Mouse (Mus musculus) embryonic facial prominence, embryonic 12.5 days (tissue): ENCODE results near the gene Pfkm. TPM values are rescaled to one million over a fixed set of nuclear protein-coding genes. Genes with fewer than 3 reads are reported as not detected.

Experiments
- ATAC-seq: fragments of 200-750 bp; cut with Nextera tagmentation; 2 replicates; pipeline ENCODE4 v1.8.0; 2017; ENCODE audit not compliant: insufficient number of reproducible peaks, insufficient read depth, low FRiP score, low TSS enrichment
- H3K27ac ChIP-seq: fragments of 300-500 bp; sonication (generic); 2 replicates; pipeline ENCODE4 v1.5.1; 2016; ENCODE audit warnings: mild to moderate bottlenecking
- H3K27me3 ChIP-seq: fragments of 300-500 bp; sonication (generic); 2 replicates; pipeline ENCODE4 v1.6.1; 2016; ENCODE audit warnings: mild to moderate bottlenecking, moderate library complexity
- H3K36me3 ChIP-seq: fragments of 300-500 bp; sonication (generic); 2 replicates; pipeline ENCODE4 v1.6.1; 2016; ENCODE audit warnings: mild to moderate bottlenecking
- H3K4me1 ChIP-seq: fragments of 300-500 bp; sonication (generic); 2 replicates; pipeline ENCODE4 v1.6.1; 2016
- H3K4me2 ChIP-seq: fragments of 300-500 bp; sonication (generic); replicated peaks from 2 replicates; pipeline ENCODE4 v1.6.1; 2016; ENCODE audit warnings: mild to moderate bottlenecking, moderate library complexity
- H3K4me3 ChIP-seq: fragments of 300-500 bp; sonication (generic); 2 replicates; pipeline ENCODE4 v1.5.1; 2016; ENCODE audit warnings: mild to moderate bottlenecking
- H3K9ac ChIP-seq: fragments of 300-500 bp; sonication (generic); 2 replicates; pipeline ENCODE4 v1.6.1; 2016; ENCODE audit warnings: mild to moderate bottlenecking, moderate library complexity
- H3K9me3 ChIP-seq: fragments of 300-500 bp; sonication (generic); 2 replicates; pipeline ENCODE4 v1.6.1; 2016; ENCODE audit warnings: mild to moderate bottlenecking, moderate library complexity
- WGBS: fragments of 180-500 bp; shearing (Covaris S2); methylation state at CpG from one replicate; pipeline ENCODE4 v1.1.7; 2016; 5-methylcytosine and 5-hydroxymethylcytosine counted together
- polyA plus RNA-seq: library from polyadenylated mRNA; unstranded; fragments of >200 nt; fragmentation: Nextera tagmentation; extraction: Ambion mirVana; gene quantifications from 2 replicates; pipeline ENCODE4 v1.2.1, GENCODE M21; 2016

Gene Pfkm
- polyA plus RNA-seq, 1 experiment from 2014 or later: 50.5 TPM

DNA sequence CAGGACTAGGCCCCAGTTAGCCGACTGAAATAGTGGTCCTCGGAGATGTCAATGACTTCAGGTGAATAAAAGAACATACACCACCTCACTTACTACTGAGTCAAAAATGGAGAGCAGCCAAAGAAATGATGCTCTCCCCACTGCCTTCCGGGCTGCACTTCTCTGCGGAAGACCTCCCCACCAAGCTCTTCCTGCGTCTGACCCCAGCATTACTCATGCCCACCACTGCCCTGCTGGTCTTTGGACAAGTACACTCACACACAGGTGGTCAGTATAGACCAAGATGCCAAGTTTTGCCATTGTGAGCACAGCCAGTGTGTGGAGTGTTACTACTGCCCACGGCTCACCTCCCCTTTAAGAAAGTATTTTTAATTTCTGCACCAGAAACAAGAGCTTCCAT lies 10.0 kb downstream of the Pfkm start:
- peaks cover 2% of the 10 kb centered on the region; the same call in 1 of the 2 replicates for H3K4me1 ChIP-seq
- H3K4me2 ChIP-seq: no peak overlapping the region
- H3K27ac ChIP-seq: no peak overlapping the region
- H3K36me3 ChIP-seq: no peaks in the 10 kb centered on the region
- no peak overlapping the region for H3K9ac ChIP-seq
- H3K9me3 ChIP-seq: no peaks in the 10 kb centered on the region
- WGBS: 88% methylated on average over 6 of the region's 6 CpGs
- no peaks in the 10 kb centered on the region for H3K27me3 ChIP-seq
- no peak for ATAC-seq
- H3K4me3 ChIP-seq: no peak overlapping the region

DNA sequence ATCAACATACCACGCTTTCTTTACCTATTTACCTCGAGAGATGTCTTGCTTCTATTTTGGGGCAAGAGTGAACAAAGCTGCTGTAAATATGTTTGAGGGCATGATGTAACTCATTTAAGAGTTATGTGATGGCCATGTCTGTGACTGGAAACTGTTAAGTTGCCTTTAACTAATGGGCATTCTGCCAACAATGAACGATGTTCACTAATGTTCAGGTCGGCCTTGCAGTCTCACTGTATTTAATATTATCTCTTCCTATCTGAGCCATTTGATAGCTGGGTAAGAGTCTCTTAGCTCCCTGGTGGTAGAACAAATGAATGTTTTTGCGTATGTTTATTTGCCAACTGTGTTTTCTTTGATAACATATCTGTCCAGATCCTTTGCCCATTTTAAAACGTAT lies 14.1 kb downstream of the Pfkm start:
- H3K36me3 ChIP-seq: no peaks in the 10 kb centered on the region
- H3K4me1 ChIP-seq: peaks cover 20% of the 10 kb centered on the region
- no peaks in the 10 kb centered on the region for H3K27me3 ChIP-seq
- 87% methylated on average over 6 of the region's 6 CpGs for WGBS
- H3K9ac ChIP-seq: no peak overlapping the region
- no peak overlapping the region for H3K27ac ChIP-seq
- H3K4me2 ChIP-seq: no peak overlapping the region
- H3K9me3 ChIP-seq: no peaks in the 10 kb centered on the region
- H3K4me3 ChIP-seq: no peak overlapping the region
- ATAC-seq: no peak

DNA sequence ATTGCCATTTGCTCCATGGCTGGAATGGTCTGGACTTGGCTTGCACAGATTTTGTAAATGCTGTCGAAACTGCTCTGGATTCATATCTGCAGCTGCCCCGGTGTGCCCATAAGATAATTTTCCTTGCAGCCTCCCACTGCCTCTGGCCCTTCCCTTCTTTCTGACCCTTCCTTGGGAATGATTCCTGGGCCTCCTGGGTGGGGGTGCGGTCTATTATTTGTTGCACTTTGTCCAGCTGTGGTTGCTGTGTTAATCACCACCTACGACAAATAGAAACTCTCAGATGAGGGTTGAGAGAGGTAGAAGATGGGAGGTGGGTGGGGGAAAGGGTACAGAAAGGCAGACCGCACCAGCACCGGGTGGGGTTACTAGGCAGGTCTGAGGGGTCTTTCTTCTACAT lies 14.8 kb downstream of the Pfkm start:
- 88% methylated on average over 6 of the region's 6 CpGs for WGBS

DNA sequence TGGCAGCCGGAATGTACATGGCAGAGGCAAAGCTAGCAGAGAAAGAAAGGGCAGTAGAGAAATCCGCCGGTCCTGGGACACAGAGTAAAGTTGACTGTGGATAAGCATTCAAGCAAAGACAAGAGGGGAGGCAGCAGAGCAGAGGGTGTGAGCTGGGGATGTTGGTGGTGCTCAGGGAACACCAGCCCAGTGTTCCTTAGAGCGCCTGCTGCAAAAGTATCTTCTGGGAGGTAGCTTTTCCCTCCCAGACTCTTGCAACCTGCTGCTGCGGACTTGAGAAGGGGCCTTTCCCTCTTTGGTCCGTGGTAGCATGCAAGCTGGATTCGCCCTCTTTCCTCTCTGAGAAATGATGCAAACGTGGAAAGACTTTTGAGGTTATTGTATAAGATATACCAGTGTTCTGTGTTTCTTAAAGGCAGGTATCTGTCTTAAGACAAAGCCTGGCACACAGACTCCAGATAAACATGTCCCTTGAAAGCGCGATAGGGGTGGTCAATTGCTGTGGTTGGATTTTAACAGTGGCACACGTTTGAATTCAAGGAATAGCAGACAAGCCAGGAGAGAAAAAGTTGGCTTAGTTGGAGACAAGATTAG lies 15.4 kb downstream of the Pfkm start:
- H3K4me2 ChIP-seq: peak overlapping the region; percentile 76
- WGBS: 32% methylated on average over 11 of the region's 11 CpGs

More for the DNA sequence above, 14.8 kb downstream of the Pfkm start:
- peaks cover 20% of the 10 kb centered on the region for H3K4me1 ChIP-seq
- ATAC-seq: no peak
- no peak overlapping the region for H3K9ac ChIP-seq
- H3K9me3 ChIP-seq: no peaks in the 10 kb centered on the region
- H3K27me3 ChIP-seq: no peaks in the 10 kb centered on the region
- no peak overlapping the region for H3K4me2 ChIP-seq
- peaks cover 6% of the 10 kb centered on the region; the same call in 1 of the 2 replicates for H3K36me3 ChIP-seq
- H3K27ac ChIP-seq: no peak overlapping the region
- H3K4me3 ChIP-seq: no peak overlapping the region

DNA sequence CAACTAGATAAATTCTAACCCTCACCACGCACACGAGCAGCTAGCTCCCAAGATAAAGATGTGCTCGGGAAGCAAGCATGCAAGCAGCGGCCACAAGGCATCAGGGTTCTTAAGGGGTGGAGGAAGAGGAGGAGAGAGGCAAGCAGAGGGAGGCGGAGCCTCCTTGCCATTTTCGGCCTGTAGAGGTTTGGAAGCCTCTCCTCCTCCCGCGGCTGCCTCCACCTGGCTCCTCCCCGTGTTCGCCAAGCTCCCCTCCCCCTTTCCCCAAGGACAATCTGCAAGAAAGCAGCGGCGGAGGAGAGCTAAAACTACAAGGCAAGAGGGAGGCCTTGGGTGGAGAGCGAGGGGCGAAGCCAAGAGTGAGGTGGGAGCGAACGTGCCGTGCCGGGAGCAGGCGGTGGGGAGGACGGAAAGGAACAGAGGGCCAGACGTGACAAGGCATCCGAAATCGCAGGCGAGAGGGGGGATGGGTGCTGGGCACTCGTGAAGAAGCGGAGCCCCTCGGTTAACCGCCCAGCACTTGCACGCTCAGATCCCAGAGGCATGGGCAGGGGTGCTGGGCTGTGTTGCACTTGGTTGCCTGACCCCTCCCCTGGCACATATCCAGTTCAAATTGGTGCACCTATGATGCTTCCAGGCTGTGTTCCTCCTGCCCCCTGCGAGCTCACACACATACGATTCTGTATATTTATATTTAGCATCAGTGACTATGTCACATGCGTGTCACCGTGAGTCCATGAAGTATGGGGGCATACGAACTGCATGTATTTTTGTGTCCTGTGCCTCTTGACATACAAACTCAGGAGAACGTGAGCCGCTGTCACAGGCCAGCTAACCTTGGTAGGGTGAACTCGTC lies 16.1 kb downstream of the Pfkm start:
- Histone ChIP-seq H3K36me3 (peaks cover 12% of the 10 kb centered on the region), H3K4me2 (peak overlapping the region; percentile 76), H3K4me3 (peak overlapping the region; percentile 62), H3K9me3 (no peaks in the 10 kb centered on the region), H3K9ac (peak overlapping the region; percentile 79), H3K27me3 (no peaks in the 10 kb centered on the region), H3K4me1 (peaks cover 20% of the 10 kb centered on the region), H3K27ac (peak overlapping the region; percentile 85)
- WGBS: 5% methylated on average over 35 of the region's 37 CpGs
- ATAC-seq: peak; percentile 92

More for the DNA sequence above, 15.4 kb downstream of the Pfkm start:
- ATAC-seq: no peak
- Histone ChIP-seq H3K36me3 (peaks cover 11% of the 10 kb centered on the region), H3K9ac (peak overlapping the region; percentile 79; the same call in 1 of the 2 replicates), H3K9me3 (no peaks in the 10 kb centered on the region), H3K4me1 (peaks cover 20% of the 10 kb centered on the region), H3K4me3 (peak overlapping the region; percentile 62), H3K27me3 (no peaks in the 10 kb centered on the region), H3K27ac (peak overlapping the region; percentile 85; the same call in 1 of the 2 replicates)

DNA sequence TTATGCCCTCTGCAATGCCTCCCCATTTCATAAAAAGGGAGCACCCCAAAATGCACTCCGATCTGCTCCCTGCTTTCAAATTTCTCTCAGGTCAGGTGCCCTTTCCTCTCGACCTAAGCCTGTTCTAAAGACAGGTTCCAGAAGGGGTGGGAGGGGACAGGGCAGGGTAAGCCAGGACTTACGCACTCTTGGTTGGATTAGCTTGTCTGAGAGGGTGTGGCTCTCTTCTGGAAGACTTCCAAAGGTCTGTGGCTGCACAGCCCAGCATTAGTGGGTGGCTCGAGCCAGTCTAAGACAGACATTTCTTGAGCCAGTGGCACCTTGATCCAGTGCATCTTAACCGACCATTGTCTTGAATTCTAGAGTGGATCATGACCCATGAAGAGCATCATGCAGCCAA lies 19.4 kb downstream of the Pfkm start:
- WGBS: 76% methylated on average over 5 of the region's 5 CpGs
- Histone ChIP-seq H3K4me1 (peaks cover 20% of the 10 kb centered on the region), H3K36me3 (peaks cover 34% of the 10 kb centered on the region), H3K27me3 (no peaks in the 10 kb centered on the region), H3K27ac (no peak overlapping the region), H3K9ac (no peak overlapping the region), H3K9me3 (no peaks in the 10 kb centered on the region), H3K4me2 (no peak overlapping the region), H3K4me3 (no peak overlapping the region)
- no peak for ATAC-seq

DNA sequence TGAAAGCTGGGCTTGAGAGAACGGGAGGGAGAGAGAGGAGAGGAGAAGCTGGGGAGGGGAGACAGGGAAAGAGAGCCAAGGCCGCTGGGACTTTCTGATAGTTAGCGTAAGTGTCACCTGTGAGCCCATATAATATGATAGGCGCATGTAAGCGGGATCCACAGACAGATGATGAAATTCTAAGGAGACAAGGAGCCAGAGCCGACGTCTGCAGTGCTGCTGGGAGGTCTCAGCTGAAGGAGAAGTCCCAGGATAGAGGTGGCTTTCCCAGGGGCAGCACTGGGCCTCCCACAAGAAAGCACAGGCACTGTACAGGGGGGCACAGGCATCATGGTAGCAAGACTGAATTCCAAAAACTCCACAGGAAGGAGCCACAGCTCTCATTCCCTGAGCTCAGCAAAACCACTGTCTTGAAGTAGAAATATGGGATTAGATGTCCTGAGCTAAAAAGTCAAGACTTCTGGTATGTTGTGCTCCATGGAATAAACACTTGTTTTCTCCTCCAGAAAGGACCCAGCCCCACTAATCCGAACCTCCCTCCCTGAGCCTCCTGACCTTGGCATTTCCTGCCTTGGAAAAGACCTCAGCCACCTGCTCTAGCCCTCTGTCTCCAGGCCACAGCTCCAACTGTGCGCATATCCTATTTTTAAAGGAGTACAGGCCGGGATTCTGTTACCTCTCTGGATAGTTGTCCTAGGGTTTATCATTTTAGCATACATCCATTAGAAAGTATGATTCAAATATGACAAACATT lies 21.9 kb downstream of the Pfkm start:
- Histone ChIP-seq H3K9me3 (no peaks in the 10 kb centered on the region), H3K27ac (no peak overlapping the region), H3K27me3 (no peaks in the 10 kb centered on the region), H3K4me2 (no peak overlapping the region), H3K36me3 (peaks cover 51% of the 10 kb centered on the region), H3K4me1 (peaks cover 6% of the 10 kb centered on the region), H3K9ac (no peak overlapping the region), H3K4me3 (no peak overlapping the region)
- WGBS: 78% methylated on average over 10 of the region's 10 CpGs
- no peak for ATAC-seq

DNA sequence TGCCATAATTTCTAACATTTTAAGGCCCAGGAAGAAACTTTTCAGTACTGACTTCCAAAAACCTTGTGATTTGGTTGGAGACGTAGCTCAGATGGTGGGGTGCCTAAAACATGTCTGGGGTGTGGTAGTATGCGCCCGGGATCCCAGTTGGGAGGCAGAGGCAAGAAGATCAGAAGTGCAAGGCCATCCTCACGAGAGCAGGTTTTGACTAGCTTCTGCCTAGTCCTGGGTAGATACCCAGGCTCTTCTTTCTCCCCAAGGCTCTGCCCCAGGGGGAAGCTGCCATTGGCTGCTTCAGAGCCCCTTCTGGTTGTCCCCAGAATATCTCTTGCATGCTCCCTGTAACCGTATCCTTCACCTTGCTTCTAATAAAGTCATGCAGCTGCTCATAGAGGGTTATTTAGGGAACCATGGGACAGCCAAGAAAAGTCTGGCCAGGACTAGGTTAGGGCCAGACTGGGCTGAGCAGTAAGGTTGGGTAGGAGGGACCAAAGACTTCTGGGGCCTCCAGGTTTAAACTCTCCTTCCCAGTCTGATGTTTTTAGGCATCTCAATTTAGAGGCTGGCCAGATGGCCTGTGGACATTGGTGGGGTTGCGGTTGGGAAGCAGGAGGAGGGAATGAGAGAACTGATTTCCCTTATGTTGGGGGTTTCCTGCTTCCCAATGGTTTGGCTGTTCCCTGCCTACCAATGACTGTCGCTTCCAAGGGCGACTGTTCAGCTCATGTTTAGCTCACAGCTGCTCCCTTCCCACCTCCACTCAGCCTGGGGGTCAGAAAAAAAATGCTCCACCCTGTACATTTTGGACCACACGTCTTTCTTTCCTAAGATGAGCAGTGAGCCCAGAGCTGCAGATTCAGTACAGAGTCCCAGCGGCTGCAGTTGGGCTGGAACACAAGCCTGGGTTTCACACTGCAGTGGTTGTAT lies 22.7 kb downstream of the Pfkm start:
- Histone ChIP-seq H3K9ac (no peak overlapping the region), H3K4me2 (no peak overlapping the region), H3K36me3 (peaks cover 57% of the 10 kb centered on the region), H3K9me3 (no peaks in the 10 kb centered on the region), H3K27me3 (no peaks in the 10 kb centered on the region), H3K27ac (no peak overlapping the region), H3K4me1 (peaks cover 2% of the 10 kb centered on the region; the same call in 1 of the 2 replicates), H3K4me3 (no peak overlapping the region)
- no peak for ATAC-seq
- WGBS: 80% methylated on average over 10 of the region's 10 CpGs

DNA sequence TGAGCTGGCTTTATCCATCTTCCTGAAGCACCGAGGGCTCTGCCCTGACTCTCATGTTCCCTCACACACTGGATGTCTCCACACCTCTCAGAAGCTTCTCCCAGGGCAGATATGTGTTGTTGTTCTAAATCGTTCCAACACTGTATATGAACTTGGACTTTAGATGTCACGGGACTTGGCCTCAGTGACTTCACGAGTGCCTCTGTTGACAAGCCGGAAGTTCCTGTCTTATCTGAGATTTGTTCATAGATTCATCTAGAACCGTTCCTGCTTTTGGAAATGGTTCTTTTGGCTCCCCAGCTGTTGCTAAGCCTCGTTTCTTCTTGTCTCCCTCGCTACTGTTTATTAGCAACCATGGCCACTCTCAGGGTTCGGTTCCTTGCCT lies 23.4 kb downstream of the Pfkm start:
- 94% methylated on average over 9 of the region's 9 CpGs for WGBS
- no peak for ATAC-seq
- Histone ChIP-seq H3K4me3 (no peak overlapping the region), H3K36me3 (peaks cover 64% of the 10 kb centered on the region), H3K9me3 (no peaks in the 10 kb centered on the region), H3K4me1 (no peaks in the 10 kb centered on the region), H3K4me2 (no peak overlapping the region), H3K27ac (no peak overlapping the region), H3K9ac (no peak overlapping the region), H3K27me3 (no peaks in the 10 kb centered on the region)

DNA sequence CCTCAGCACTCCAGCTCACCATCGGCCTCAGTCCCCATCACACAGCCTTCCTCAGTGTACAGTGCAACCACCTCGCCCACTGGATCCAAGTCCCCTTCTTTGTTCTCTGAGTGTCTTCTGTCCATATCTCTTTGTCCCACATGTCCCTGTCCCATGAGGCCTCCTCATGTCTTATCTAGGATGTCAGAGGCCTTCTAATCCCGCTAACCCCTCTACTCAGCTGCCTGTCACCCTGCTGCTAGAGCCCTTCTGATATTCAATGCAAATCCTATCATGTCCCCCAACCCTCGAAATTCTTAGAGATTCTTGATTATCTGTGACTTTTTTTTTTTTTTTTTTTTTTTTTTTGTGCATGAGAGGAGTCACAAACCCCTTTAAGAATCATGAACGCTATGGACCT lies 23.9 kb downstream of the Pfkm start:
- peaks cover 69% of the 10 kb centered on the region for H3K36me3 ChIP-seq
- no peak overlapping the region for H3K4me3 ChIP-seq
- H3K4me1 ChIP-seq: no peaks in the 10 kb centered on the region
- no peak overlapping the region for H3K9ac ChIP-seq
- H3K4me2 ChIP-seq: no peak overlapping the region
- no peaks in the 10 kb centered on the region for H3K27me3 ChIP-seq
- H3K9me3 ChIP-seq: no peaks in the 10 kb centered on the region
- ATAC-seq: no peak
- 89% methylated on average over 5 of the region's 5 CpGs for WGBS
- no peak overlapping the region for H3K27ac ChIP-seq

DNA sequence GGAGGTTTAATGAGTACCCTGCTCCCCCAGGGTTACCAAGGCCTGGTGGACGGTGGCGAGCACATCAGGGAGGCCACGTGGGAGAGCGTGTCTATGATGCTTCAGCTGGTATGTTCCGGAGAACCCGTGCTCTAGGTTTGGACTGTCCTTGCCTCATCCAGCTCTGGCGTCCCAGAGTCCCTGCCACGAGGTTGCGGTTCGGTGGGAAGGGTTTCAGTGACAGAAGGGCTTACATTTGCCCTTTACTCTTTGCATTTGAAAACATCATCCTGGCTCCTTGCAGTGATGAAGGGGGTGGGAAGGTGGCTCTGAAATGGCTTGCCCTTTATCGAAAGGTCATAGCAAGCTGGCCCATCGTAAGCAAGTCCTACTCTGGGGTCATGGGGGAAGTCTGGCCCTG lies 27.0 kb downstream of the Pfkm start:
- H3K9ac ChIP-seq: no peak overlapping the region
- no peak overlapping the region for H3K4me3 ChIP-seq
- H3K27ac ChIP-seq: no peak overlapping the region
- H3K9me3 ChIP-seq: no peaks in the 10 kb centered on the region
- no peaks in the 10 kb centered on the region for H3K4me1 ChIP-seq
- ATAC-seq: no peak
- peaks cover 81% of the 10 kb centered on the region for H3K36me3 ChIP-seq
- no peaks in the 10 kb centered on the region for H3K27me3 ChIP-seq
- H3K4me2 ChIP-seq: no peak overlapping the region
- 81% methylated on average over 12 of the region's 12 CpGs for WGBS
